Comparison of ENCODE assay signal across 8 mouse cellular contexts in genomic region chr4:97778211-97779002, GRCm38 (mm10). TPM values are rescaled to one million over a fixed set of nuclear protein-coding genes. Genes with fewer than 3 reads are reported as not detected.
A peak's percentile ranks its signal among the peaks of the same experiment; 100 is the strongest.
DNase-seq lines count a peak whose midpoint lies in the region; ATAC-seq and TF ChIP-seq lines count a peak whose summit lies in the region.

No protein-coding gene starts in this region.

- no peak for TF ChIP-seq EP300 in liver, postnatal 0 days (IDR thresholded peaks at IDR 0.05; ENCODE audit: low read depth)

- H3K9me3 ChIP-seq in hindbrain, embryonic 12.5 days (replicated peaks), result no peaks in the 10 kb centered on the region
- H3K9me3 ChIP-seq in liver, postnatal 0 days (ENCODE audit: low read length), result no peaks in the 10 kb centered on the region

- no peak for TF ChIP-seq CTCF in liver, adult 2 months (IDR thresholded peaks at IDR 0.05; ENCODE audit: low read depth, low read length)
- TF ChIP-seq CTCF in liver, postnatal 0 days (IDR thresholded peaks at IDR 0.05; ENCODE audit: low read depth), result no peak

- no peak for TF ChIP-seq POLR2A in liver, adult 2 months (IDR thresholded peaks at IDR 0.05; ENCODE audit: extremely low read depth, insufficient read depth, low read length)

- peaks cover 13% of the 10 kb centered on the region for H3K79me2 ChIP-seq in liver, adult 2 months (ENCODE audit: control insufficient read depth, insufficient read depth, low read length)

- peaks cover 20% of the 10 kb centered on the region; the same call in 1 of the 2 replicates for H3K4me1 ChIP-seq in liver, adult 2 months (ENCODE audit: control insufficient read depth, insufficient read depth, low read length)
- H3K4me1 ChIP-seq in hindbrain, embryonic 12.5 days, result peaks cover 30% of the 10 kb centered on the region
- peaks cover 20% of the 10 kb centered on the region; the same call in 1 of the 2 replicates for H3K4me1 ChIP-seq in liver, postnatal 0 days (ENCODE audit: insufficient read depth)

- peak overlapping the region; percentile 84 for H3K4me2 ChIP-seq in hindbrain, embryonic 12.5 days (replicated peaks)
- peak overlapping the region; percentile 83 for H3K4me2 ChIP-seq in liver, postnatal 0 days (ENCODE audit: low read depth, low read length)

- H3K4me3 ChIP-seq in liver, adult 2 months (ENCODE audit: insufficient read depth, low read depth, low read length), result peak overlapping the region; percentile 100
- peak overlapping the region; percentile 74 for H3K4me3 ChIP-seq in hindbrain, embryonic 12.5 days
- peak overlapping the region; percentile 89 for H3K4me3 ChIP-seq in liver, postnatal 0 days (ENCODE audit: low read depth, low read length)

- ATAC-seq in erythroblast, adult 5-6 weeks (replicated peaks; ENCODE audit: low FRiP score, poor library complexity, severe bottlenecking), result 0 out of 2 replicates have a peak, but pooled peaks have one; percentile 23
- peak; percentile 12; the same call in 1 of the 2 replicates for ATAC-seq in hindbrain, embryonic 12.5 days (ENCODE audit: low FRiP score)
- peak; percentile 16; the same call in 1 of the 2 replicates for ATAC-seq in liver, postnatal 0 days

- WGBS in liver, adult 2 months, result under 1% methylated on average over 91 of the region's 94 CpGs
- 1% methylated on average over 58 of the region's 94 CpGs for WGBS in hindbrain, embryonic 12.5 days
- 4% methylated on average over 66 of the region's 94 CpGs for WGBS in liver, postnatal 0 days (ENCODE audit: insufficient replicate concordance)

- peaks cover 6% of the 10 kb centered on the region for H3K36me3 ChIP-seq in liver, adult 2 months (ENCODE audit: control insufficient read depth, insufficient read depth, low read length)
- peaks cover 10% of the 10 kb centered on the region for H3K36me3 ChIP-seq in hindbrain, embryonic 12.5 days
- peaks cover 9% of the 10 kb centered on the region; the same call in 1 of the 2 replicates for H3K36me3 ChIP-seq in liver, postnatal 0 days (replicated peaks; ENCODE audit: insufficient read depth, low read length)

- H3K27me3 ChIP-seq in liver, adult 2 months (ENCODE audit: control insufficient read depth, insufficient read depth, low read length), result no peaks in the 10 kb centered on the region
- peaks cover 8% of the 10 kb centered on the region; the same call in 1 of the 2 replicates for H3K27me3 ChIP-seq in hindbrain, embryonic 12.5 days
- no peaks in the 10 kb centered on the region for H3K27me3 ChIP-seq in liver, postnatal 0 days (ENCODE audit: insufficient read depth, low read length)

- no peak for DNase-seq in liver, adult 2 months (ENCODE audit: extremely low read depth, low read depth, low spot score)
- DNase-seq in liver, result no peak
- peak; percentile 34 for DNase-seq in adrenal gland, postnatal 25 days
- peak; percentile 36 for DNase-seq in liver, postnatal 0 days
- peak; percentile 55 to 69 for DNase-seq in spleen, postnatal 10 days (ENCODE audit: low spot score in 2 of 2)
- DNase-seq in frontal cortex, postnatal 10 days (ENCODE audit: low spot score in 2 of 2), result no peak

- peak overlapping the region; percentile 99 for H3K27ac ChIP-seq in liver, adult 2 months (replicated peaks; ENCODE audit: insufficient read depth, low read depth, low read length)
- H3K27ac ChIP-seq in hindbrain, embryonic 12.5 days, result peak overlapping the region; percentile 94
- peak overlapping the region; percentile 82 for H3K27ac ChIP-seq in liver, postnatal 0 days (ENCODE audit: low read depth)

- H3K9ac ChIP-seq in liver, adult 2 months (ENCODE audit: low read depth, low read length), result peak overlapping the region; percentile 100
- H3K9ac ChIP-seq in hindbrain, embryonic 12.5 days, result peak overlapping the region; percentile 93
- H3K9ac ChIP-seq in liver, postnatal 0 days (replicated peaks), result peak overlapping the region; percentile 91

RNA-seq across cellular contexts. Expression of gene E130114P18Rik, which starts 0.5 kb away (rescaled TPM):
- not detected in 2 replicates for total RNA-seq in liver, adult 2 months (2014; rRNA removed)
- not detected in 2 replicates for polyA plus RNA-seq in liver, adult 2 months (2012; rRNA removed)
- 1.1 TPM in 1 of 2 replicates, not detected in the other for total RNA-seq in adrenal gland, postnatal 25 days (2021)
- not detected in 2 replicates for total RNA-seq in erythroblast, adult 5-6 weeks (2015; ENCODE audit: low replicate concordance)
- total RNA-seq in erythroblast, adult 5-6 weeks (2017; ENCODE audit: low replicate concordance), result not detected in 2 replicates
- polyA plus RNA-seq in hindbrain, embryonic 12.5 days (2016; fragmentation: Nextera tagmentation; extraction: Ambion mirVana), result 28.0 and 28.2 TPM in 2 replicates
- not detected in 2 replicates for polyA plus RNA-seq in liver, postnatal 0 days (2015; fragmentation: Nextera tagmentation; extraction: Ambion mirVana)

RNA-seq across cellular contexts. Expression of gene Nfia, which starts 5.9 kb away (rescaled TPM):
- total RNA-seq in liver, adult 2 months (2014; rRNA removed), result 12.5 and 20.0 TPM in 2 replicates
- 31.7 and 32.2 TPM in 2 replicates for polyA plus RNA-seq in liver, adult 2 months (2012; rRNA removed)
- total RNA-seq in adrenal gland, postnatal 25 days (2021), result 166 and 206 TPM in 2 replicates
- 19.6 and 21.3 TPM in 2 replicates for total RNA-seq in erythroblast, adult 5-6 weeks (2015; ENCODE audit: low replicate concordance)
- 4.7 and 12.0 TPM in 2 replicates for total RNA-seq in erythroblast, adult 5-6 weeks (2017; ENCODE audit: low replicate concordance)
- polyA plus RNA-seq in hindbrain, embryonic 12.5 days (2016; fragmentation: Nextera tagmentation; extraction: Ambion mirVana), result 58.4 and 62.7 TPM in 2 replicates
- 9.9 TPM in 2 replicates for polyA plus RNA-seq in liver, postnatal 0 days (2015; fragmentation: Nextera tagmentation; extraction: Ambion mirVana)

Comparison
In these comparisons a context has a peak if more than half of its experiments do, and no peak if none do; other contexts are left out.
1. DNase-seq: peak in adrenal gland, postnatal 25 days (single experiment), liver, postnatal 0 days (single experiment) and spleen, postnatal 10 days (2 of 2); none in liver, adult 2 months (single experiment), liver (single experiment) and frontal cortex, postnatal 10 days (0 of 2).
2. Peak in every context shown above with its lines, with median percentiles within 50 percentile points of each other: H3K27ac ChIP-seq, H3K4me3 ChIP-seq, H3K9ac ChIP-seq and ATAC-seq.